Mouse (Mus musculus) MEL (cell line): ENCODE measurements around the gene Cep152.

ENCODE experiments used
- CTCF ChIP-seq, 3 experiments: IDR thresholded peaks in 2 of 3; conservative IDR thresholded peaks in 1 of 3; 2 replicates each; pipeline ENCODE4 v1.5.1; 2011 to 2012; ENCODE audit warnings: low read length in 3 of 3, low read depth in 2 of 3, mild to moderate bottlenecking in 2 of 3, improper control_type of control experiment in 1 of 3, inconsistent platforms in 1 of 3, mixed read lengths in 1 of 3, moderate library complexity in 1 of 3; ENCODE audit not compliant: control insufficient read depth in 1 of 3, insufficient read depth in 1 of 3, poor library complexity in 1 of 3, severe bottlenecking in 1 of 3
- E2F4 ChIP-seq: IDR thresholded peaks from 2 replicates; pipeline ENCODE4 v1.6.1; 2011; ENCODE audit warnings: low read depth, low read length, improper control_type of control experiment, borderline replicate concordance
- EP300 ChIP-seq, 2 experiments: IDR thresholded peaks; 2 replicates each; pipeline ENCODE4 v1.6.1; 2011; ENCODE audit warnings: improper control_type of control experiment in 2 of 2, low read length in 2 of 2, low read depth in 1 of 2, mild to moderate bottlenecking in 1 of 2
- MEF2A ChIP-seq: IDR thresholded peaks from 2 replicates; pipeline ENCODE4 v1.6.1; 2014; ENCODE audit warnings: low read depth, mild to moderate bottlenecking, inconsistent platforms, low read length, improper control_type of control experiment; ENCODE audit not compliant: poor library complexity, insufficient replicate concordance, severe bottlenecking; ENCODE audit errors: extremely low read depth
- TAL1 ChIP-seq: IDR thresholded peaks from 2 replicates; pipeline ENCODE4 v1.6.1; 2012; ENCODE audit warnings: mild to moderate bottlenecking, inconsistent platforms, low read length, moderate library complexity, mixed read lengths
- UBTF ChIP-seq: IDR thresholded peaks from 2 replicates; pipeline ENCODE4 v1.6.1; 2012; ENCODE audit warnings: low read depth, mild to moderate bottlenecking, inconsistent platforms, low read length, improper control_type of control experiment, moderate library complexity, borderline replicate concordance; ENCODE audit not compliant: insufficient read depth
- ZC3H11A ChIP-seq: IDR thresholded peaks from 2 replicates; pipeline ENCODE4 v1.6.1; 2012; ENCODE audit warnings: low read depth, mild to moderate bottlenecking, inconsistent platforms, low read length, improper control_type of control experiment

DNA sequence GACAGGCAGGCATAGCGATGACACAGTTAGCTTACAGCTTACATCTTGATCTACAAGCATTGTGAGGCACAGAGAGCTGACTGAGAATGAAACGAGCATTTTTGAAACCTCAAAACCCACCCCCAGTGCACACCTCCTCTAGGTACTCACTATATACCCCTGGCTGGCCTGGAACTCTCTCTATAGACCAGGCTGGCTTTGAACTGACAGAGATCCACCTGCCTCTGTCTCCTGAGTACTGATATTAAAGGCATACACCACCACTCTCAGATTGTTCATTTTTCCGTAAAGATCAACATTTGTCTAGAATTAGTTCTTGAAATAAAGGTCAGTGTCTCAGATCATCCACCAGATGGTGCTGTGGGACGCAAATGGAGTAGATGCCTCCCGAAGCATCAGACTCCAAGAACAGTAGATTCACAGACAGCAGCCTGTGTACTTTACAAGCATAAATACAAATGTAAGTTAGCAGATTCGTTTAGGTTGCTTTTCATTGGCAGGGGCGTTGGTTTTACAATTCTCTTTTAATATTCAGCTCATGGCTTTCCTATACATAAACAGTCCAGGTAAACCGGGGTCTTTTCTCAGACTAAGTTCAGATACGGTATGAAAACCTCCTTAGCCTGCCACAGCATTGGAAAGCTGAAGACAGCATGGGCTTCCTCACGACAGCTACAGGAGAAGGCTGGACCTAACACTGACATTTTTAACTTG is 35.1 kb upstream of the Cep152 start:
- TF ChIP-seq EP300 (IDR thresholded peaks at IDR 0.05; ENCODE audit: low read depth in 1 of 2, low read length in 2 of 2) (no peak), E2F4 (no peak), MEF2A (no peak), CTCF (IDR thresholded peaks at IDR 0.05 in 2 of 3, conservative IDR thresholded peaks at IDR 0.05 in 1 of 3; ENCODE audit: control insufficient read depth in 1 of 3, insufficient read depth in 1 of 3, low read depth in 2 of 3, low read length in 3 of 3, poor library complexity in 1 of 3, severe bottlenecking in 1 of 3) (peak; percentile 75 to 98 (median 79)), TAL1 (no peak), UBTF (no peak), ZC3H11A (peak; percentile 97)
